Mouse (Mus musculus) CH12.LX (cell line): ENCODE data around the gene Syngr2. TPM values are rescaled to one million over a fixed set of nuclear protein-coding genes. Genes with fewer than 3 reads are reported as not detected.

ENCODE experiments used
- DNase-seq: peaks from one replicate; pipeline ENCODE4 v3.0.0-alpha.2; 2013; ENCODE audit errors: extremely low read depth
- H3K27ac ChIP-seq: 2 replicates; pipeline ENCODE4 v1.5.1; 2012; ENCODE audit warnings: low read depth, mild to moderate bottlenecking, control low read depth, moderate library complexity; ENCODE audit not compliant: insufficient read depth
- H3K27me3 ChIP-seq: replicated peaks from 2 replicates; pipeline ENCODE3; 2012; ENCODE audit warnings: inconsistent platforms
- H3K36me3 ChIP-seq, 2 experiments: replicated peaks in 1 of 2; 2 replicates each; pipeline versions ENCODE3 to v1.6.1; 2012; ENCODE audit warnings: inconsistent platforms in 1 of 2, low read length in 1 of 2, mild to moderate bottlenecking in 1 of 2, mixed read lengths in 1 of 2, moderate library complexity in 1 of 2; ENCODE audit not compliant: control insufficient read depth in 1 of 2, insufficient read depth in 1 of 2
- H3K4me1 ChIP-seq, 2 experiments: 2 replicates each; pipeline ENCODE4 v1.6.1; 2012; ENCODE audit warnings: inconsistent platforms in 1 of 2, moderate library complexity in 1 of 2; ENCODE audit not compliant: insufficient read depth in 2 of 2, control insufficient read depth in 1 of 2
- H3K4me2 ChIP-seq: 2 replicates; pipeline ENCODE4 v1.6.1; 2012; ENCODE audit warnings: low read depth, mild to moderate bottlenecking, control low read depth; ENCODE audit not compliant: poor library complexity, insufficient read depth, severe bottlenecking
- H3K4me3 ChIP-seq, 3 experiments: fragments of 150-350 bp in 1 of 3; sonication (generic) in 1 of 3; replicated peaks in 1 of 3; 2 replicates each; pipeline versions ENCODE3 to v1.5.1; 2011 to 2012; ENCODE audit warnings: low read depth in 2 of 3, low read length in 2 of 3, mild to moderate bottlenecking in 2 of 3, moderate library complexity in 2 of 3, control low read depth in 1 of 3, improper control_type of control experiment in 1 of 3, inconsistent platforms in 1 of 3, mixed read lengths in 1 of 3; ENCODE audit not compliant: poor library complexity in 1 of 3
- H3K79me2 ChIP-seq: replicated peaks from 2 replicates; pipeline ENCODE4 v1.6.1; 2012; ENCODE audit warnings: mild to moderate bottlenecking, moderate library complexity; ENCODE audit not compliant: control insufficient read depth, poor library complexity, insufficient read depth, severe bottlenecking; ENCODE audit errors: extremely low read depth
- H3K9ac ChIP-seq: 2 replicates; pipeline ENCODE4 v1.6.1; 2012; ENCODE audit warnings: low read depth, mild to moderate bottlenecking, control low read depth, moderate library complexity; ENCODE audit not compliant: insufficient read depth
- H3K9me3 ChIP-seq: replicated peaks from 2 replicates; pipeline ENCODE3; 2012; ENCODE audit warnings: low read length, inconsistent platforms, mixed read lengths
- BHLHE40 ChIP-seq: IDR thresholded peaks from 2 replicates; pipeline ENCODE4 v1.6.1; 2011; ENCODE audit warnings: mild to moderate bottlenecking, low read depth, low read length, improper control_type of control experiment
- CTCF ChIP-seq, 2 experiments: IDR thresholded peaks in 1 of 2; conservative IDR thresholded peaks in 1 of 2; 2 replicates each; pipeline ENCODE4 v1.5.1; 2011 to 2012; ENCODE audit warnings: low read depth in 2 of 2, low read length in 2 of 2, improper control_type of control experiment in 1 of 2, inconsistent platforms in 1 of 2, mild to moderate bottlenecking in 1 of 2, moderate library complexity in 1 of 2
- EP300 ChIP-seq: IDR thresholded peaks from 2 replicates; pipeline ENCODE4 v1.6.1; 2011; ENCODE audit warnings: low read length, improper control_type of control experiment
- ETS1 ChIP-seq: conservative IDR thresholded peaks from 2 replicates; pipeline ENCODE4 v1.6.1; 2012; ENCODE audit warnings: low read depth, mild to moderate bottlenecking, inconsistent platforms, low read length, improper control_type of control experiment, moderate library complexity
- JUN ChIP-seq: IDR thresholded peaks from 2 replicates; pipeline ENCODE4 v1.6.1; 2011; ENCODE audit warnings: low read depth, mild to moderate bottlenecking, low read length, improper control_type of control experiment, moderate library complexity; ENCODE audit not compliant: insufficient read depth
- JUND ChIP-seq: conservative IDR thresholded peaks from 2 replicates; pipeline ENCODE4 v1.6.1; 2011; ENCODE audit warnings: low read depth, low read length, improper control_type of control experiment
- MAFK ChIP-seq: IDR thresholded peaks from 2 replicates; pipeline ENCODE4 v1.6.1; 2011; ENCODE audit warnings: low read length, improper control_type of control experiment; ENCODE audit not compliant: insufficient replicate concordance
- MAX ChIP-seq: IDR thresholded peaks from 2 replicates; pipeline ENCODE4 v1.6.1; 2011; ENCODE audit warnings: low read length, improper control_type of control experiment
- MAZ ChIP-seq: IDR thresholded peaks from 2 replicates; pipeline ENCODE4 v1.6.1; 2012; ENCODE audit warnings: low read depth, mild to moderate bottlenecking, inconsistent platforms, low read length, improper control_type of control experiment, moderate library complexity
- PAX5 ChIP-seq: IDR thresholded peaks from 2 replicates; pipeline ENCODE4 v1.6.1; 2012; ENCODE audit warnings: low read length, inconsistent platforms, mixed read lengths
- POLR2A ChIP-seq: IDR thresholded peaks from 2 replicates; pipeline ENCODE4 v1.6.1; 2011; ENCODE audit warnings: low read depth, mild to moderate bottlenecking, improper control_type of control experiment, low read length
- POLR2AphosphoS2 ChIP-seq: IDR thresholded peaks from 2 replicates; pipeline ENCODE4 v1.6.1; 2011; ENCODE audit warnings: low read depth, low read length, improper control_type of control experiment
- RAD21 ChIP-seq: IDR thresholded peaks from 2 replicates; pipeline ENCODE4 v1.6.1; 2011; ENCODE audit warnings: low read depth, mild to moderate bottlenecking, low read length, improper control_type of control experiment, moderate library complexity
- RCOR1 ChIP-seq: conservative IDR thresholded peaks from 2 replicates; pipeline ENCODE4 v1.6.1; 2012; ENCODE audit warnings: low read depth, mild to moderate bottlenecking, inconsistent platforms, low read length, improper control_type of control experiment
- SIN3A ChIP-seq: IDR thresholded peaks from 2 replicates; pipeline ENCODE4 v1.6.1; 2012; ENCODE audit warnings: low read length, improper control_type of control experiment, inconsistent platforms
- SMC3 ChIP-seq: IDR thresholded peaks from 2 replicates; pipeline ENCODE4 v1.6.1; 2011; ENCODE audit warnings: low read depth, low read length, improper control_type of control experiment
- TCF12 ChIP-seq: IDR thresholded peaks from 2 replicates; pipeline ENCODE4 v1.6.1; 2014; ENCODE audit warnings: low read depth, mild to moderate bottlenecking, inconsistent platforms, low read length, improper control_type of control experiment
- USF1 ChIP-seq: IDR thresholded peaks from 2 replicates; pipeline ENCODE4 v1.6.1; 2014; ENCODE audit warnings: low read depth, mild to moderate bottlenecking, inconsistent platforms, low read length, improper control_type of control experiment
- ZKSCAN1 ChIP-seq: IDR thresholded peaks from 2 replicates; pipeline ENCODE4 v1.6.1; 2012; ENCODE audit warnings: low read depth, inconsistent platforms, low read length, improper control_type of control experiment, borderline replicate concordance
- ZNF384 ChIP-seq: IDR thresholded peaks from 2 replicates; pipeline ENCODE4 v1.6.1; 2012; ENCODE audit warnings: low read depth, low read length, improper control_type of control experiment, inconsistent platforms
- dilution Hi-C: fragments of 300-500 bp; cut with MboI; formaldehyde crosslinking; loops from 2 replicates; pipeline ENCODE4 v1.14.3; 2020; ENCODE audit warnings: low sequenced_read_pairs; ENCODE audit not compliant: extremely low pct_unique_long_range_greater_than_20kb, extremely low pct_ligation_motif_present
- in situ Hi-C: fragments of 300-500 bp; cut with MboI; formaldehyde crosslinking; loops from 3 replicates; pipeline ENCODE4 v1.14.3; 2019; ENCODE audit warnings: low sequenced_read_pairs, low pct_ligation_motif_present, low pct_unique_long_range_greater_than_20kb, mixed read lengths
- polyA plus RNA-seq: library from polyadenylated mRNA; unstranded; fragments of >175 nt; gene quantifications from 2 replicates; pipeline ENCODE4 v1.2.1, GENCODE M21; 2012; ENCODE audit warnings: low read depth; ENCODE audit not compliant: insufficient read length
- total RNA-seq, 2 experiments: library from RNA; depleted of rRNA; stranded (reverse); fragments of 300-350 nt in 1 of 2; fragments of >200 nt in 1 of 2; gene quantifications; 2 replicates each; pipeline ENCODE4 v1.2.3; 2012 to 2014

Syngr2 gene
- total and polyA plus RNA-seq, 3 experiments, result 409 to 654 (median 553) TPM

DNA sequence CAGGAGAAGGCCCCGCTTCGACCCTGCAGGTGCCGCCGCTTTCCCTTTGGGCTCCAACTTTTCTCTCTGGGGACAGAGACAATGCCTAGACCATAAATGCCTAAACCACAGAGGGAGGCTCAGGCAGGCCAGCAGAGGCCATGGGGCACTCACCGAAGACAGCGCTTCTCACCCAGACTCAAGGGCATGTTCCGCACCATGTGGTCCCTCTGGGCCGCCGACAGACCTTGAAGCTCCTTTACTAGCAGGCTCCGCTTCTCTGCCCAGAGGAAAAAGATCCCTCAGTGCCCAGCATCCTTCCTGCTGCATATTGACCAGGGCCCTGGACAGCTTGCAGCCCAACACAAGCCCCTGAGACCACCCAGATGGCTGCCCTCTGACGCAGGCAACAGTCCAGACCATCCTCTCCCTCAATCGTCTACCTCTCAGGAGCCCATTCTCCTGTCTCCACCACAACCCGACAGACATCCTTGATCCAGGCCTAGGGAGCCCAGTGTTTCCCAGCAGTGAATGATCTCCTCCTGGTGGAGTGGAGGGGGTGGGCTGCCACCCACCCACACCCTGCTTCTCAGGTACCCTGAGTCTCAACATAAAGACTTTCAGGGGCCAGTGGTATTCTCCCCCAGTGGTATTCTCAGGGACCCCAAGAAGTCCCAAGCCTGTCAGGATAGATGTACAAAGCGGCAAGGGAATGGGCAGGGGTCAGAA, 33.2 kb upstream of the Syngr2 start:
- Histone ChIP-seq H3K27me3 (no peaks in the 10 kb centered on the region), H3K27ac (no peak overlapping the region), H3K4me1 (peaks cover 13 to 65% of the 10 kb centered on the region in 2 experiments), H3K9me3 (no peaks in the 10 kb centered on the region), H3K4me3 (no peak overlapping the region), H3K9ac (no peak overlapping the region), H3K4me2 (no peak overlapping the region), H3K36me3 (peaks cover 57 to 74% of the 10 kb centered on the region in 2 experiments), H3K79me2 (no peaks in the 10 kb centered on the region)
- TF ChIP-seq MAZ, result no peak
- TF ChIP-seq TCF12, result 0 out of 2 replicates have a peak, but pooled peaks have one; percentile 5
- in situ Hi-C loops, result no loop called here
- dilution Hi-C loops, result no loop called here
- DNase-seq, result no peak

DNA sequence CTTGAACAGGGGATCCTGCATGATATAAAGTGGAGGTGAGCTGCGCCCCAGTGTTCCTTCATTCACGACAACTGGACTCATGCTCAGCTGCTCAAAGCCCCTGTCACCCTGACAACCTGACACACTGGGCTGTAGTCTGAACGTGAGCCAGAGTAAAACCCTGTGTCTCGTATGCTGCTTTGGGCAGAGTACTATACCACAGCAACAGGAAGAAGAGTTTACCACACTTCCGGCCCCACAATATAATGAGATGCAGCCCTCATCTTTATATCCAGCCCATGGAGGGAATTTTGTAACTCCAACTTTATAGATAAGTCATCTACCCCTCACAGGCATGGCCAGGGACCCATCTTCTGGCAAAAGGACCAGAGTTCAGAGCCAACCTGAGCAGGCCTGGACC, 32.4 kb upstream of the Syngr2 start:
- no peak overlapping the region for H3K4me3 ChIP-seq
- no peak for TF ChIP-seq ZNF384
- TF ChIP-seq RCOR1, result no peak
- no peak for TF ChIP-seq PAX5
- no peak for TF ChIP-seq RAD21
- no peak for TF ChIP-seq BHLHE40
- no peak for TF ChIP-seq MAX
- no peak for TF ChIP-seq SMC3
- no peak for TF ChIP-seq POLR2AphosphoS2
- no peak for TF ChIP-seq JUND
- no peak for TF ChIP-seq POLR2A
- TF ChIP-seq ETS1, result no peak
- no peak for TF ChIP-seq EP300
- no peak for TF ChIP-seq MAZ
- no peak for TF ChIP-seq USF1
- no peak for TF ChIP-seq SIN3A
- TF ChIP-seq CTCF (conservative IDR thresholded peaks at IDR 0.05 in 1 of 2, IDR thresholded peaks at IDR 0.05 in 1 of 2; ENCODE audit: low read depth in 2 of 2, low read length in 2 of 2), result no peak
- no peak for TF ChIP-seq MAFK
- no peak for TF ChIP-seq JUN
- TF ChIP-seq ZKSCAN1, result no peak
- no peak overlapping the region for H3K27ac ChIP-seq
- no peak for DNase-seq
- H3K9me3 ChIP-seq, result no peaks in the 10 kb centered on the region
- H3K79me2 ChIP-seq, result no peaks in the 10 kb centered on the region
- H3K4me1 ChIP-seq, result peaks cover 10 to 65% of the 10 kb centered on the region in 2 experiments
- H3K9ac ChIP-seq, result no peak overlapping the region
- H3K27me3 ChIP-seq, result no peaks in the 10 kb centered on the region
- dilution Hi-C loops (no loop called here), in situ Hi-C loops (no loop called here)
- H3K4me2 ChIP-seq, result no peak overlapping the region
- peaks cover 50 to 67% of the 10 kb centered on the region in 2 experiments for H3K36me3 ChIP-seq
